Mouse (Mus musculus) midbrain, embryonic 11.5 days (tissue): ENCODE results near the gene Ssbp2. TPM values are rescaled to one million over a fixed set of nuclear protein-coding genes. Genes with fewer than 3 reads are reported as not detected.

Source experiments
- ATAC-seq: fragments of 200-750 bp; cut with Nextera tagmentation; 2 replicates; pipeline ENCODE4 v1.8.0; 2017; ENCODE audit warnings: moderate TSS enrichment, moderate library complexity; ENCODE audit not compliant: low FRiP score
- DNase-seq: peaks from one replicate; pipeline ENCODE4 v3.0.0; 2015; ENCODE audit warnings: low spot score; ENCODE audit errors: missing footprints
- H3K27ac ChIP-seq: fragments of 300-500 bp; sonication (generic); 2 replicates; pipeline ENCODE4 v1.5.1; 2014; ENCODE audit warnings: low read depth, low read length
- H3K27me3 ChIP-seq: fragments of 300-500 bp; sonication (generic); 2 replicates; pipeline ENCODE4 v1.6.1; 2014; ENCODE audit warnings: mild to moderate bottlenecking, low read length, moderate library complexity, mixed read lengths; ENCODE audit not compliant: control insufficient read depth, insufficient read depth
- H3K36me3 ChIP-seq: fragments of 300-500 bp; sonication (generic); 2 replicates; pipeline ENCODE4 v1.6.1; 2014; ENCODE audit warnings: mild to moderate bottlenecking, low read length, moderate library complexity, mixed read lengths; ENCODE audit not compliant: control insufficient read depth, insufficient read depth
- H3K4me1 ChIP-seq: fragments of 300-500 bp; sonication (generic); 2 replicates; pipeline ENCODE4 v1.6.1; 2014; ENCODE audit warnings: low read length; ENCODE audit not compliant: control insufficient read depth, insufficient read depth
- H3K4me2 ChIP-seq: fragments of 300-500 bp; sonication (generic); 2 replicates; pipeline ENCODE4 v1.6.1; 2014; ENCODE audit warnings: mild to moderate bottlenecking, moderate library complexity
- H3K4me3 ChIP-seq: fragments of 300-500 bp; sonication (generic); 2 replicates; pipeline ENCODE4 v1.5.1; 2014; ENCODE audit warnings: low read depth, low read length
- H3K9ac ChIP-seq: fragments of 300-500 bp; sonication (generic); 2 replicates; pipeline ENCODE4 v1.6.1; 2014; ENCODE audit warnings: low read length
- H3K9me3 ChIP-seq: fragments of 300-500 bp; sonication (generic); 2 replicates; pipeline ENCODE4 v1.6.1; 2016; ENCODE audit warnings: low read length; ENCODE audit not compliant: control insufficient read depth
- WGBS: fragments of 180-500 bp; shearing (Covaris S2); extraction: QIAGEN DNeasy Blood & Tissue Kit; methylation state at CpG from one replicate; pipeline ENCODE4 v1.1.7; 2014; 5-methylcytosine and 5-hydroxymethylcytosine counted together
- polyA plus RNA-seq: library from polyadenylated mRNA; unstranded; fragments of >200 nt; fragmentation: Nextera tagmentation; extraction: Ambion mirVana; gene quantifications from 2 replicates; pipeline ENCODE4 v1.2.1, GENCODE M21; 2014

The Ssbp2 gene
- polyA plus RNA-seq, 1 experiment from 2014 or later: 167 TPM

DNA sequence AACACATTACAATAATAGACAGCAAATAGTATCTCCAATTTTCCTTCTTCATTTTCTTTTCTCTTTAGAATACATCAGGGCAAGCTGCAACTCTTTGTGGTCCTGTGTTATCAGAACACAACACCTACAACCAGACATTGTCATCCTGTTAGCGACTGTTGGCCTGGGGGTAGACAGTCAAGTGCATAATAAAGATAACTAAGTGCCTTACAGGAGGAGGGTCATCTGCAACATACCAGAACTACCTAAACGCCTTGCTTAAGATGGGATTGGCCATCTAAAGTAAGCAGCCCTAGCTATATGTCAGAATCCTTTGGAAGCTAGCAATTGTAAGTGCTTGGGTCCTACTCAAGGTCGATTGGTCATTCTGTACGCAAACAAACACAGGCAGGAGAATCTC is 2.1 kb upstream of the Ssbp2 start:
- Histone ChIP-seq H3K4me1 (peaks cover 10% of the 10 kb centered on the region), H3K4me2 (no peak overlapping the region), H3K4me3 (no peak overlapping the region), H3K9me3 (no peaks in the 10 kb centered on the region), H3K27me3 (no peaks in the 10 kb centered on the region), H3K36me3 (no peaks in the 10 kb centered on the region), H3K27ac (no peak overlapping the region), H3K9ac (no peak overlapping the region)
- DNase-seq (no peak), ATAC-seq (no peak)
- 83% methylated on average over 4 of the region's 4 CpGs for WGBS

DNA sequence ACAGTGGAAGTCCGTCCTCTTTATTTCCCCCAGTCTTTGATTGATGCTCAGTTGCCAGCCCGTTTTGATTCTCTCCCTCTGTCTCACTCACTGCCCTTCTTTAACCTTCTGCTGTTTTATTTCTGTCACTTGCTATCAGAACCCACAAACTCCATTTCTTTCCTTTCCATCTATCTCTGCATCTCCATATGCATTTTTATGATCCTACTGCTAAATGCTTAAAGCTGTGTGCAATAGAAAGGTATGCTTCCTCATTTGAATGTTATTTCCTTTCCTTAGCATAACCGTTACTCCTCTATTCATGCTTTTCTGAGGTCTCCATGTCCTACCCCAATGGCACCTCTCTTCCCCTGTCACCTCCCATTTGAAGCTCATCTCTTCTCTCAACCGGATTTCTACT is 594 bp upstream of the Ssbp2 start:
- Histone ChIP-seq H3K4me1 (peaks cover 10% of the 10 kb centered on the region), H3K9me3 (no peaks in the 10 kb centered on the region), H3K36me3 (no peaks in the 10 kb centered on the region), H3K4me3 (no peak overlapping the region), H3K27ac (peak overlapping the region; percentile 93), H3K9ac (no peak overlapping the region), H3K4me2 (no peak overlapping the region), H3K27me3 (no peaks in the 10 kb centered on the region)
- ATAC-seq: no peak
- no peak for DNase-seq
- 25% methylated on average over 4 of the region's 4 CpGs for WGBS

DNA sequence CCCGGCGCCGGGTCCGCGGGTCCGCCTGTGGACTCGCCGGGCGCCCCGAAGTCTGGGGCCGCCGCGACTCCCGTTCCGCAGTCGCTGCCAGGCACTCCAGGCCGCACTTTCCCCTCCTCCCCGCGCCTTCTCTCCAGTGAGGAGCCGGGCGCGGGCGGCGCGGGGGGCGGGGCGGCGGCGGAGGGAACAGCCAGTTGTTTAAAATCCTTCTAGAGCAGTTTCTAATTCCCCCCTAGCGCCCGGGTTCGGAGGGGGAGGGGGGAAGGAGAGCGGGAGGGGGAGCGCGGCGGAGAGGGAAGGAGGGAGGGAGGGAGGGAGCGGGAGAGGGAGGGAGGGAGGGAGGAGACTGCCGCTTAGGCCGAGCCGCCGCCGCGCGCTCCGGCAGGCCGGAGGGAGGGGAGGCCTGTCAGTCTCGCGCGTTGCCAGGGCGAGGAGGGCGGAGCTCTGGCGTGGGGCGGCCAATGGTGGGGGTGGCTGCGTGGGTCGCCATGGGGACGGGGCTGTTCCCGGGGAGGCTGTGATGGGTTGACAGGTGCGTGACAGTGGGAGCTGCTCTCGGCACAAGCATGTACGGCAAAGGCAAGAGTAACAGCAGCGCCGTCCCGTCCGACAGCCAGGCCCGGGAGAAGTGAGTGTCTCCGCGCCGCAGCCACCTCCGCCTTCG is 670 bp downstream of the Ssbp2 start:
- ATAC-seq (peak; percentile 97), DNase-seq (peak; percentile 100)
- Histone ChIP-seq H3K36me3 (no peaks in the 10 kb centered on the region), H3K27me3 (no peaks in the 10 kb centered on the region), H3K4me2 (peak overlapping the region; percentile 77), H3K4me3 (peak overlapping the region; percentile 83), H3K9ac (peak overlapping the region; percentile 95), H3K9me3 (no peaks in the 10 kb centered on the region), H3K27ac (peak overlapping the region; percentile 93), H3K4me1 (peaks cover 10% of the 10 kb centered on the region)
- WGBS: under 1% methylated on average over 45 of the region's 70 CpGs

DNA sequence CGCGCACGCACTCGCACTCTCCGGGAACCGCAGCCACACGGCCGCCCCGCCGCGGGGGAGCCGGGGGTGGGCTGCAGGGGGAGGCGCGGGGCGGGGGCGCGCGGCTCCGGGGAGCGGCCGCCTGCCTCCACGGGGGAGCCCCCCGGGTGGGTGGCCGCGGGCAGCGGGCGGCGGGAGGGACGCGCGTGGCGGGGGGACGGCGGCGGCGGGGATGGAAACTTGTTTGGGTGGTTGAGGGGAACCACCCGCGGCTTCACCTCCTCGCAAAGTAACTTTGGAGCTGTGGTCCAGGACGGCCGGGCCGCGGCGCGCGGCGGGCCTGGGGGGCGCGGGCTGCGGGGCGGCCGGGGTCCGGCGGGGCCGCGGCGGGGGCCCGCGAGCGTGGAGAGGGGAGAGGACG is 1.2 kb downstream of the Ssbp2 start:
- Histone ChIP-seq H3K27me3 (no peaks in the 10 kb centered on the region), H3K36me3 (no peaks in the 10 kb centered on the region), H3K9me3 (no peaks in the 10 kb centered on the region), H3K4me3 (peak overlapping the region; percentile 83), H3K27ac (peak overlapping the region; percentile 92), H3K4me2 (peak overlapping the region; percentile 77), H3K4me1 (peaks cover 10% of the 10 kb centered on the region), H3K9ac (peak overlapping the region; percentile 95)
- ATAC-seq (peak; percentile 28), DNase-seq (no peak)
- WGBS: 0% methylated on average over 29 of the region's 61 CpGs

DNA sequence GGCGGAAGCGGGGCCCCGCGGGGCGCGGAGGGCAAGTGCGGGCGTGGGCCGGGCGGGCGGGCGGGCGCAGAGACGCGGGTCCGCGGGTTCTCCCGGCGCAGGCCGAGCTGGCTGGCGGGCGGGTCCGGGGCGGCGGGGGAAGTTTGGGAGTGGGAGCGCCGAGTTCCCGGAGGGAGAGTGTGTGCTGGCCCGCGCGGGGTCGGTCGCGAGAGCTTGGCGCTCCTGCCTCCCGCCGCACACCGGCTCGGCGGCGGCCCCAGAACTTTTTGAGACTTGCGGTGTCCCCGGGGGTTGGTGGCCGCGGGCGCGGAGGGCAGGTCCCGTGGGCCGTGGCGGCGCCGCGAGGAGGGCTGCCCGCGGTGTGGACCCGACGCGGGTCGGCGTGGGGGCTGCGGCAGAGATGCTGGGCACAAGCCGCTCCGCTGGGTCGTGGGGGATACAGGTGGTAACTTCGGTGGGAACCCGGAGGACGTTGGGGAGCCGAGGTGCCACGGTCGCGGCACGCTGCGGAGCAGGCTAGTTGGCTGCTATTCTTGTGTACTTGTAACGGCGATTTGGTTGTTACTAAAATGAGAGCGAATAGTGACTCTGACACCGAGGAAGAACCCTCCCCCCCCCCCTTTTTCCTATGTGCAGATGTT is 1.7 kb downstream of the Ssbp2 start:
- peaks cover 10% of the 10 kb centered on the region for H3K4me1 ChIP-seq
- no peaks in the 10 kb centered on the region for H3K36me3 ChIP-seq
- H3K27ac ChIP-seq: peak overlapping the region; percentile 92
- H3K27me3 ChIP-seq: no peaks in the 10 kb centered on the region
- H3K4me2 ChIP-seq: peak overlapping the region; percentile 77
- H3K4me3 ChIP-seq: peak overlapping the region; percentile 83
- ATAC-seq (0 out of 2 replicates have a peak, but pooled peaks have one; percentile 0), DNase-seq (peak; percentile 95)
- H3K9me3 ChIP-seq: no peaks in the 10 kb centered on the region
- H3K9ac ChIP-seq: peak overlapping the region; percentile 95
- 0% methylated on average over 50 of the region's 77 CpGs for WGBS

- H3K27ac ChIP-seq: no peak overlapping the region
- ATAC-seq (no peak), DNase-seq (no peak)
- peaks cover 10% of the 10 kb centered on the region for H3K4me1 ChIP-seq
- 2% methylated on average over 2 of the region's 2 CpGs for WGBS
- no peaks in the 10 kb centered on the region for H3K36me3 ChIP-seq
- H3K4me3 ChIP-seq: peak overlapping the region; percentile 83
- no peaks in the 10 kb centered on the region for H3K27me3 ChIP-seq
- H3K9me3 ChIP-seq: no peaks in the 10 kb centered on the region
- H3K9ac ChIP-seq: peak overlapping the region; percentile 95
- H3K4me2 ChIP-seq: peak overlapping the region; percentile 77
Measured at GRCm38 (mm10) chr13:91462395-91462794, 2.3 kb downstream of the Ssbp2 start.

DNA sequence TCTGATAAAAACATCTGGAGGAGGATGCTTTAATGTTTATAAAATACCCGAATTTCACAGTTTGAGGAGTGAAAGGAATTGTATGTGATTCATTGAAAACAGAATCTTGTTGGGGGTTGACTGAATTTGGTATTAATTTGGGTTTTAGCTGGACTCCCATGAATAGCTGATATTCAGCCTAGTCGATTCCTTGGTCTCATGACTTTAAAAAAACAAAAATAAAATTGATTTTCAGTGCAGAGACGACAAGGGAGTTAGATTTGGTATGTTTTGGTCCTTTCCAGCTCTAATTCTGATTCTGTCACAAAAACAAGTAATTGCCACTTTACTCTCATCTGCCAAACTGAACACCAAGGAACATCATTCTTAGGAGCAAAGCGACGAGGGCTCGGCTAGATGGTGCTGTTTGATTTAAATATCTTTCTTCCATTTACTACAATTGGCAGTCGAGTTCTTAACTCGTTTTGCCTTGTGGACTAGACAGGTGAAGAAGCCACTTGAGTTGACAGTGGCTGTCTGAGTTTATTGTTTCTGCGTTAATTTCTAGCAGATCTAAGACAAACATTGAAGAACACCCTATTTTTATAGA is 2.9 kb downstream of the Ssbp2 start:
- Histone ChIP-seq H3K9ac (no peak overlapping the region), H3K4me2 (peak overlapping the region; percentile 77), H3K9me3 (no peaks in the 10 kb centered on the region), H3K36me3 (no peaks in the 10 kb centered on the region), H3K27me3 (no peaks in the 10 kb centered on the region), H3K27ac (no peak overlapping the region), H3K4me1 (peaks cover 10% of the 10 kb centered on the region), H3K4me3 (no peak overlapping the region; the same call in 1 of the 2 replicates)
- DNase-seq: peak; percentile 86
- 28% methylated on average over 9 of the region's 9 CpGs for WGBS
- no peak for ATAC-seq

DNA sequence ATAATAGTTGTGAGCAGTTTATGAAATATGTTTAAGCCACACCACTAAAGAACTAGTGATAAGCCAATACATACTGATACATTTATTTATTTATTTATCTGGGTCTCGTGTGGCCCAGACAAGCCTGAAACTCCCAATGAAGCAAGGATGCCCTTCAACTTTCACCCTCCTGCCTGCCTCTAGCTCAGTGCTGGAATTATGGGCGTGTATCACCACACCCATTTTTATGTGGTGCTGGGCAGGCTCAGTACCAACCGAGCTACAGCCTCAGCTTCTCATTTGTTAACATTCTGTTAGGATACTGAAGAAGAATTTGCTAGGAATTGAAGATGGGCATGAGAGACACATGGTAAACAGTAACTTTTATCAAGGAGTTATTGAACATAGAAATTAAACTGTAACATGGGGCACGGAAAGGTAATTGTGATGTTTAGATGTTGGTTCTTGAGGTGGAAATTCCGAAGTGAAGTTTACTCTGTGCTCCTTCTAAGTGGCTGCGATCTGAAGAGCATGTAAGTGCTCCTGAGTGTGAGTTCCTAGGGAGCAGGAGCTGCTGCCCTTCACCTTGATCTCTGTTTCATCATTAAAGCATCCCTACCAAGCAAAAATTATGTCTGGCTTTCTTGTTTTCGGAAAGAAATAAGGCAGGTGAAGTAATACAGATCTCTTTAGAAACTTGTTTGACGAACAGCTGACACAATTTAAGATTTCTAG is 5.1 kb downstream of the Ssbp2 start:
- Histone ChIP-seq H3K9ac (no peak overlapping the region), H3K27me3 (no peaks in the 10 kb centered on the region), H3K4me3 (no peak overlapping the region), H3K4me2 (no peak overlapping the region), H3K4me1 (peaks cover 4% of the 10 kb centered on the region), H3K27ac (no peak overlapping the region), H3K36me3 (no peaks in the 10 kb centered on the region), H3K9me3 (no peaks in the 10 kb centered on the region)
- DNase-seq (no peak), ATAC-seq (no peak)
- WGBS: 85% methylated on average over 8 of the region's 8 CpGs

GRCm38 (mm10) chr13:91471566-91471965 is 11.5 kb downstream of the Ssbp2 start:
- no peak overlapping the region for H3K4me2 ChIP-seq
- no peak overlapping the region for H3K4me3 ChIP-seq
- no peaks in the 10 kb centered on the region for H3K4me1 ChIP-seq
- DNase-seq (no peak), ATAC-seq (no peak)
- WGBS: 89% methylated on average over 2 of the region's 2 CpGs
- H3K36me3 ChIP-seq: no peaks in the 10 kb centered on the region
- H3K27me3 ChIP-seq: no peaks in the 10 kb centered on the region
- no peak overlapping the region for H3K9ac ChIP-seq
- no peak overlapping the region for H3K27ac ChIP-seq
- no peaks in the 10 kb centered on the region for H3K9me3 ChIP-seq
